Mouse (Mus musculus) kidney, postnatal 4 days (tissue): ENCODE measurements at regions not wholly inside any gene's neighbourhood (a gene's known extent, or its start where the extent isn't known, plus 50 kb on each side); places are given as distances from the start of the nearest gene placed in this dataset.
"Not testable (repeated sequence)": the region's sequence is repeated elsewhere in the genome, so short reads cannot be mapped to it uniquely, and the experiment has no call there.

Experiments used
- DNase-seq, 2 experiments: peaks; one replicate each; pipeline ENCODE4 v3.0.0; 2021; ENCODE audit warnings: mixed read lengths in 2 of 2

DNA sequence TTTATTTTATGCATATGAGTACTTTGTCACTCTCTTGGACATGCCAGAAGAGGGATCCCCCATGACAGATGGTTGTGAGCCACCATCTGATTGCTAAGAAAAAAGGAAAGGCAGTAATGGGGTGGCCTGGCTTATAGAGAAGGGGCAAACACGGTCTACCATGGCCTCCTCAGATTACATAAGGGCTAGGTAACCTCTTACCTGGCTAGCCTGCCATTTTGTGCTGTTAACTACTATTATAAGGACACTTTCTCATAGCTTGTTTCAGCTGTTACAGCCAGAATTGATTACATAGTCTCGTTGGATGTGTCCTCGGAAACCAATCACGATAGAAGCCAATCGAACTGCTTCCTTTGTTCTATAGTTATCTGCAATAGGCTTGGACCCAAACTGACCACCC lies 60.9 kb upstream of the Gm14496 start:
- no peak for DNase-seq

DNA sequence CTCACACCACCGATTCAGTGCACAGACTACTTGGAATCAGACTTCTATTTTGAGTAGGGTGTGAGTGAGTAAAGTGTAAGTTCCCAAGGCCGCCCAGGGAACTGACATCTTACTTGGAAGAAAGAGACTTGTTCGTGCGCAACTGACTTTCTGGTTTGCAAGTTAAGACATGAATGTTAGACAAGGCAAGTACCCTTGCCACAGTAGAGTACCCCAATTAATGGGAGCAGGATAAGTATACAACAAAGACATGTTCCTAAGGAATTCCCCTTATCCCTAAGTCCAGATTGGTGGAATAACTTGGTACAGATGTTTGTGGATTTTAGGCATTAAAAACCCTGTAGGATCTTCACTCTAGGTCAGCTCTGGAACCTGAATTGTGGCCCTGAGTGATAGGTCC lies 60.4 kb upstream of the Gm14496 start:
- DNase-seq, result not testable (repeated sequence)

DNA sequence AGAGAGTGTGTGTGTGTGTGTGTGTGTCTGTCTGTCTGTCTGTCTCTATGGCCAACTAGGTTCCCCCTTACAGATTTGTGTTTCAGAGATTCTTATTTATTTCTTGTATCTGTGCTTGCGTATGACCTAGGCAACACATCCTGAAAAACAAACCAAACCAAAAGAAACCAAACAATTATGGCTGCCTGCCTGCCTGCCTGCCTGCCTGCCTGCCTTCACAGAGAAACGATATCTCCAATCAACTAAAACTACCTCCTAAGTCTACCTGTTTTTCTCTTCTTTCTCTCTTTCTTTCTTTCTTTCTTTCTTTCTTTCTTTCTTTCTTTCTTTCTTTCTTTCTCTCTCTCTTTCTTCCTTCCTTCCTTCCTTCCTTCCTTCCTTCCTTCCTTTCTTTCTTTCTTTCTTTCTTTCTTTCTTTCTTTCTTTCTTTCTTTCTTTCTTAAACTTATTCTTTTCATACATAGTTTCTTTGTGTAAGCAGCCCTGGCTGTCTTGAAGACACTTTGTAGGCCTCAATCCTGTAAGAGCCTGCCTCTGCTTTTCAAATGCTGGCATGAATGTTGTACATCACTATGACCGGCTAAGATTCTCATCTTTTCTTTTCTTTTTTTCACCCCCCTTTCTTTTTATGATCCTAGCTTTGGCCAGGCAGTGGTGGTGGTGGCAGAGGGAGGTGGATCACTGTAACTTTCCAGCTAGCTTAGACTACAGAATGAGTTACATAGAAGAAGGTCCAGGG lies 59.7 kb upstream of the Gm14496 start:
- DNase-seq, result peak; percentile 41 to 42

GRCm38 (mm10) chr2:181931918-181932605 lies 58.9 kb upstream of the Gm14496 start:
- DNase-seq, result peak; percentile 18 to 47
